Mouse (Mus musculus): ENCODE measurements at regions not wholly inside any gene's neighbourhood (a gene's known extent, or its start where the extent isn't known, plus 50 kb on each side); places are given as distances from the start of the nearest gene placed in this dataset.

- DNase-seq = no peak
Observed at GRCm38 (mm10) chr16:93116111-93116969, 290.4 kb upstream of the Runx1 start.

GRCm38 (mm10) chr16:93110912-93111311 is 285.0 kb upstream of the Runx1 start:
- DNase-seq = no peak

GRCm38 (mm10) chr16:93110451-93110850 is 284.5 kb upstream of the Runx1 start:
- no peak for DNase-seq

GRCm38 (mm10) chr16:93109683-93110407 is 283.9 kb upstream of the Runx1 start:
- DNase-seq = peak; percentile 10

GRCm38 (mm10) chr16:93107524-93107845 is 281.5 kb upstream of the Runx1 start:
- no peak for DNase-seq

- peak; percentile 39 for DNase-seq
Observed at GRCm38 (mm10) chr16:93106811-93107523, 281.0 kb upstream of the Runx1 start.

GRCm38 (mm10) chr16:93102174-93102573 is 276.2 kb upstream of the Runx1 start:
- DNase-seq = no peak

GRCm38 (mm10) chr16:93098057-93098456 is 272.1 kb upstream of the Runx1 start:
- DNase-seq = no peak

- no peak for DNase-seq
Observed at GRCm38 (mm10) chr16:93096175-93096574, 270.2 kb upstream of the Runx1 start.

- DNase-seq = no peak
Observed at GRCm38 (mm10) chr16:93092796-93093195, 266.8 kb upstream of the Runx1 start.

GRCm38 (mm10) chr16:93085227-93085883 is 259.4 kb upstream of the Runx1 start:
- DNase-seq = no peak

- DNase-seq = no peak
Observed at GRCm38 (mm10) chr16:93083756-93084155, 257.8 kb upstream of the Runx1 start.

- DNase-seq = no peak
Observed at GRCm38 (mm10) chr16:93083142-93083541, 257.2 kb upstream of the Runx1 start.

- DNase-seq = no peak
Observed at GRCm38 (mm10) chr16:93081533-93081932, 255.6 kb upstream of the Runx1 start.

- peak; percentile 51 for DNase-seq
Observed at GRCm38 (mm10) chr16:93079660-93080390, 253.9 kb upstream of the Runx1 start.

GRCm38 (mm10) chr16:93078909-93079308 is 253.0 kb upstream of the Runx1 start:
- no peak for DNase-seq

GRCm38 (mm10) chr16:93075488-93075887 is 249.5 kb upstream of the Runx1 start:
- DNase-seq = no peak

GRCm38 (mm10) chr16:93072156-93072555 is 246.2 kb upstream of the Runx1 start:
- peak; percentile 64 for DNase-seq

- DNase-seq = peak; percentile 33
Observed at GRCm38 (mm10) chr16:93071726-93072125, 245.8 kb upstream of the Runx1 start.

GRCm38 (mm10) chr16:93066821-93067220 is 240.9 kb upstream of the Runx1 start:
- no peak for DNase-seq

GRCm38 (mm10) chr16:93061475-93062179 is 235.7 kb upstream of the Runx1 start:
- DNase-seq = no peak

Measured in heart, postnatal 4 days (tissue).